Mouse (Mus musculus): ENCODE measurements at regions not wholly inside any gene's neighbourhood (a gene's known extent, or its start where the extent isn't known, plus 50 kb on each side); places are given as distances from the start of the nearest gene placed in this dataset.

- TF ChIP-seq CTCF (IDR thresholded peaks at IDR 0.05; ENCODE audit: low read depth, low read length) (no peak), POLR2A (IDR thresholded peaks at IDR 0.05; ENCODE audit: extremely low read depth, insufficient read depth, low read length) (no peak)
These were observed 240.6 kb downstream of the Snx13 start for GRCm38 (mm10) chr12:35287570-35287969.

Data from liver, adult 2 months (tissue).